Mouse (Mus musculus) C2C12 (cell line): Measurements from ENCODE around the gene Kat6b.

Experiments
- CEBPB ChIP-seq: IDR thresholded peaks from one replicate; pipeline ENCODE4 v1.6.1; 2011; ENCODE audit warnings: low read depth, mild to moderate bottlenecking, control low read depth, moderate library complexity
- CTCF ChIP-seq: IDR thresholded peaks from one replicate; pipeline ENCODE4 v1.5.1; 2011; ENCODE audit not compliant: control insufficient read depth, insufficient read depth, insufficient read length
- MAX ChIP-seq: IDR thresholded peaks from one replicate; pipeline ENCODE4 v1.6.1; 2011; ENCODE audit warnings: mild to moderate bottlenecking, control low read depth

- no peak for TF ChIP-seq CTCF
- TF ChIP-seq CEBPB = no peak
- TF ChIP-seq MAX = no peak
Measured at GRCm38 (mm10) chr14:21600174-21600566, 118.9 kb downstream of the Kat6b start.
